Mouse (Mus musculus) kidney, postnatal 14 days (tissue): ENCODE data around the gene Tnfrsf22.

Experiments
- DNase-seq: peaks from one replicate; pipeline ENCODE4 v3.0.0; 2022; ENCODE audit warnings: mixed read lengths

Gene Tnfrsf22

DNA sequence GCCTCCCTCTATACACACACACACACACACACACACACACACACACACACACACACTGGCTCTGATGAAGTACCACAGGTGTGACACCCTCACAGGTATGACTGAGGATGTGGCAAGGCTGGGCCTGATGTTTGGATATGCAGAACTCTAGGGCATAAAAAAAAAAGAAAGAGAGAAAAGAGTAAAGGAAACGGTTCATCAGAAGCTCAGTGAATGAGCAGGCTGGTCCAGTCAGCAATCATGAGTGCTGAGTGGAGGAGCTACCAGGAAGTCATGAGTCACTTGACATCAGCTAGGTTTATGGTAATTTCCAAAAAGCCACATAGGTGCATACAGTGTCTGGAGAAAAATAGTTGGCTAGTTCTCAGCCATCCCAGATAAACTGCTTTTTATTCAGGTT lies 20.0 kb downstream of the Tnfrsf22 start:
- no peak for DNase-seq

DNA sequence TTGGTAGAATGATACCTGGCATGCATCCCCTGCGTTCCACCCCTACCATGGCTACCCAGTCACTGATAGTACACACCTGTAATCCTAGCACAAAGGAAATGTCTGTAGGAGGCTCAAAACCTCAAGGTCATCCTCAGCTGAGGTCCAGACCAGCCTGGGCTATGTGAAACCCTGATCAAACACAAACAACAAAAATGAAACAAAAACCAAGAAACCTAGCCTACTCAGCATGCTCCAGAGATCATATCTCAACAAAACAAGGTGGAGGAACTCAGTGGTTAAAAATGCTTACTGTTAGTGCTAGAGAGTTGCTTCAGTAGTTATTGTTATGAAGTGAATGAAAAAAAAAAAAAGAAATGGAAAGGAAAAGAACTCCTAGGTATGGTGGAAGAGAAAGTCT lies 20.9 kb downstream of the Tnfrsf22 start, which contains the start of gene Tnfrsf26:
Tnfrsf26 (minus strand) TSS at position 183 of the 400 bp plus-strand sequence.
- no peak for DNase-seq

DNA sequence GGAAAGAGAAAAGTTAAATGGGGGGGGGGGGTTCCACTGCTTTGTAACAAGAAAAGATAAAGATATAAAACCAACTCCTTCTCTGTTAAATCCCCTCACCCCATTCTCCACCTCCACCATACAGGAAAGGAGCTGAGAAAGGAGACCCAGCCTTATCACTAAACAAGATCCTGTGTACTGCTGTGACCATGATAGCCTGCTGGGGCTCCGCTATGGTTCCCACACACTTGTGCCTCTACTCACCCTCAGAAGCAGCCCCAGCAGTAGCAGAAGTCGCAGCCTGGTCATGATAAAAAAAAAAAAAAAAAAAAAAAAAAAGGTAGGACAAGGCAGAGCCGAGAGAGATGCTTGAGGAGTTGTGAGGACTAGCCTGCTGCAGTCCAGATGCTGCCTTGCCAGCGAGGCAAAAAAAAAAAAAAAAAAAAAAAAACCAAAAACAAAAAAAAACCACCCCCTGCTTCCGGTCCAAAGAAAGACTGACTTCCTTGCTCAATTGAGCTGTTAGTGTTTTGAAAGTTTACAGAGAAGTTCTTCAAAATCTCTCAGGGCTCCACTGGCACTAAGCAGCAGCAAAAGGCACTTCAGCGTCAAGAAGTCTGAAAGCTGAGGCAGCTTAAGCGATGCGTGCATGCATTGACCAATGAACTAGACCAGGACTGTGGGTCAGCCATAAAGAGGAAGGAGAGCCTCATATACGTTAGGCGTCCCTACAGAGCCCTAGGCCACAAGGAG lies 21.7 kb downstream of the Tnfrsf22 start:
- no peak for DNase-seq

GRCm38 (mm10) chr7:143626178-143626577 lies 23.3 kb downstream of the Tnfrsf22 start:
- no peak for DNase-seq

DNA sequence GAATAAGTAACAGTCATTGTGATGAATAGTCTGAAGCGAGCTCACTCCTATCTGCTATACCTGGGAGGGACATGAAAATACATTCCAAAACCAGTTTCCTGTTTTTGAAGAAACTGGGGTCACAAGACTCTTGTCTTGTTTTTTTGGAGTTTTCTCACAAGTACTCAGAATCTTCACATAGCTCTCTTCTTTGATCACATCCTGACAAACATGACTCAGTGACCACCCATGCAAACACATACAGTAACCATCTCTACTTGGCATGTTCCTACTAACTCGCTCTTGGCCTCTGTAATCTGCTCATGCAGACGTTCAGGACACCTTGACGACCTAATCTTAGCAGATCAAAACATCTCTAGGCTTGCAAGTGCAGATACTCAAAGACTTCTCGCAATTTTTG lies 24.3 kb downstream of the Tnfrsf22 start:
- no peak for DNase-seq

DNA sequence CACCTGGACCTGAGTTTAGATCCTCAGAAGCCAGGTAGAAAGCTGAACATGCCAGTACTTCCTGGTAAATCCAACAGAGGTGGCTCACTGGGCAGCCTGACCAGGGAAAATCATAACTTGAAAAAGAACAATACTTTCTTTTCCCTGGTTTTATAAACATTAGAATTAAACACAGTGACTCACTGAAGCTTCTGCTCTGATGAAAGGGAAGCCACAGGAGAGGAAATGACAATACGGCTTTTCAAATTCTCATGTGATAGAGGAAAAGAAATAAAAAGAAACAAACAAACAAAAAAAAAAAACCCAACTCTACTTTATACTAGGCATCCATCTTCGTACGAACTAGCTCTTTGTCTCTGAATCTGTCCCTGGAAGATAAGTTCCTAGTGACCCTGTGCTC lies 24.9 kb downstream of the Tnfrsf22 start:
- DNase-seq: no peak

- no peak for DNase-seq
Observed at GRCm38 (mm10) chr7:143620951-143621350, 28.5 kb downstream of the Tnfrsf22 start.

- DNase-seq: peak; percentile 67
Observed at GRCm38 (mm10) chr7:143614404-143615135, 34.9 kb downstream of the Tnfrsf22 start.

GRCm38 (mm10) chr7:143612215-143612614 lies 37.2 kb downstream of the Tnfrsf22 start:
- no peak for DNase-seq

- DNase-seq: no peak
Observed at GRCm38 (mm10) chr7:143605321-143605720, 44.1 kb downstream of the Tnfrsf22 start.

DNA sequence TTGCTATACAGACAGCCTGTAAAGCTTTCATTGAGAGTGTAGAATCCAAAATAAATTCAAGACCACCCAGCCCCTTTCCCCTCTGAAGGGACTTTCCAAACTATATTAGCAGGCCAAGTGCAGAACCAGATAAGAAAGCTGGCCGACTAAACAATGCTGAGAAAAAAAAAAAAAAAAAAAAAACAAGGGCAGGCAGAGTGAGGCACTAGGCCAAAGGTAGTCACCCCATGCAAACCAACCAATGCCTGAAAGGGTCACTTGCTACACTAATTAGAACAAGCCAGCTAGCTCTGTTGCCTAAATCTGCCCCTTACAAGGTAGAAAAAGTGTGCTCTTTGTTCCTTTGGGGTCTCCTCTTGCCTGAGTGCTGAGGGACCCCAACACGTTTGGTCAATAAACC lies 44.6 kb downstream of the Tnfrsf22 start:
- no peak for DNase-seq

DNA sequence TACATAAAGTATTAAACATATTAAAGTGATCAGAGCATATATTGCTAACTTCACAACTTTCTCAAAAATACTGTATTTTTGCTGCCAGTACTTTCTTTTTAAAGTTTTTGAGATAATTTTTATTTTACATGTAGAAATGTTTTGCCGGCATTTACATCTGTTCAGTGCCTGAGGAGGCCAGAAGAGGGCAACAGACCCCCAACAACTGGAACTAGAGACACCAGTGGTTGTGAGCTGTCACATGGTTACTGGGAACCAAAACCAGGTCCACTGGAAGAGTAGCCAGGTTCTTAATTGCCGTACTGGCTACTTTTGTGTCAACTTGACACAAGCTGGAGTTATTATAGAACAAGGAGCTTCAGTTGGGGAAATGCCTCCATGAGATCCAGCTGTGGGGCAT lies 47.8 kb downstream of the Tnfrsf22 start:
- DNase-seq: no peak

DNA sequence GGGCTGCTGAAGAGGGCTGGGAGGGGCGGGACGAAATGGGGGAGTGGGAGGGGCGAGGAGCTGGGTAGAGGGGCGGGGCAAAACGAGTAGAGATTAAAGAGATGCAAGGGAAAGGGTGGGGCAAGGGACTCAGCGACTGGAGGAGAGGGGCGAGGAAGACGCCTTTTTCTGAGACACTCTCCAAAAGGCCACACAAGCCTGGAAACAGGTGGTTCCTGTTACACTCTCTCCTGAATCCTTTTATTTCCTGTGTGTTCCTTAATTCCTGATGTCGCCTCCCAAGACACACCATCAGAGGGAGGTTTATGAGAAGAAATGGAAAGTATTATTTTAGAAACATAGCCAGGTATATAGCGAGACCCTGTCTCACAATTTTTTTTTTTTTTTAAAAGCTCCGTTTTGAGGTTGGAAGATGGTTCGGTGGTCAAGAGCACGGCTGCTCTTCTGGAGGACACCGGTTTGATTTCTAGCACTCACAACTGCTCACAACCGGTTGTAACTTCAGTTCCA lies 49.2 kb downstream of the Tnfrsf22 start:
- DNase-seq: no peak

DNA sequence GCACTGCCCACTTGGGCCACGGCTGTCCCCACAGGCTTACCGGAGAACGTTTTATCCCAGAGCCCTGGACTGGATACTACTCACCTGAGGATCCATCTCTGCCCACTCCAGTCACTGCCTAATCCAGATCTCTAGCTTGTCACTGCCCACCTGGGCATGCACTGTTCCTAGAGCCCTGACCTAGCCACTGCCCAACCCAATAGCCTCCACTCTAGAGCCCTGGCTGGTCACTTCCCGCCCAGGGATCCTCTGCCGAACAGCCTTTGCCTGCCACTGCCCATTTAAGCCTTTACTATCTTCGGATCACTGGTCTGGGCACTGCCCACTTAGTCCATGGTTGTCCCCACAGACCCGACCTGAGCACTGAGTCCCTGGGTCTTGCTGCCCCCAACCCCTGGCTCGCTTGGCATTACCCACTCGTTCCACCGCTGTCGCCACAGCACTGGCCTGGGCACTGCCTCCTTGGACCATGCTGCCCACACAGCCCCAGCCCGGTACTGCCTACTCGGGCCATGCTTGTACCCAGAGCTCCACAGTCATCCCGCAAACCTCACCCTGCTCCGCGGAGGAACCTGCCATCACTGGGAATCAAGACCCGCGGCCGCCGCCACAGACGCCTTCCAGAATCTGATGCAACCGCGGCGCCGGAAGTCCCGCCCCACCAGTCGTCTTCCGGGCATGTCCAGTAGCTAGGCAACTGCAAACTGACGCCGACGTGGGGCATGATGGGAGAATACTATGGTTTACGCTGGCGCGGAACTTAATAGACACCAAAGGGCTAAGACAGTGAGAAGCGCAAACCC lies 49.8 kb downstream of the Tnfrsf22 start, which contains the start of gene Cars:
Cars (minus strand) TSS at position 663 of the 803 bp plus-strand sequence.
- DNase-seq: peak; percentile 97

DNA sequence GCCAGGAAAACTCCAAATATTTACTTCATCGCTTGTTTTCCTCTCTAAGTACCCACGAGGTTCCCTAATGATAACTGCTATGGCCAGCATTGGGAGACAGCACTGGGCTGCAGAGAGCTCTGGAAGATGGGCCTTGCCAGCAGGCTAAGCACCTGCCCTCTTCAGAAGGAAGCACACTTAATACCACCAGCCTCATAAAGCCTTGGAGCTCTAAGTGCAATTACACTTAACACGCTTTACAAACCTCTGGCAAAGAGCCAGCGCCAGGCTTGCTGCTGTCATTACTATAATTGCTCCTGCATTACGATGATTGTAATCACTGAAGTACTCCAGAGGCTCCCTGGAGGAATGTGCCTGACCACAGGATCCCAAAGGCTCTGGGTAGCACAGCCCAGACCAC lies 54.6 kb downstream of the Tnfrsf22 start:
- DNase-seq: peak; percentile 18

GRCm38 (mm10) chr7:143592255-143592654 lies 57.2 kb downstream of the Tnfrsf22 start:
- no peak for DNase-seq

GRCm38 (mm10) chr7:143588006-143588405 lies 61.5 kb downstream of the Tnfrsf22 start:
- no peak for DNase-seq

DNA sequence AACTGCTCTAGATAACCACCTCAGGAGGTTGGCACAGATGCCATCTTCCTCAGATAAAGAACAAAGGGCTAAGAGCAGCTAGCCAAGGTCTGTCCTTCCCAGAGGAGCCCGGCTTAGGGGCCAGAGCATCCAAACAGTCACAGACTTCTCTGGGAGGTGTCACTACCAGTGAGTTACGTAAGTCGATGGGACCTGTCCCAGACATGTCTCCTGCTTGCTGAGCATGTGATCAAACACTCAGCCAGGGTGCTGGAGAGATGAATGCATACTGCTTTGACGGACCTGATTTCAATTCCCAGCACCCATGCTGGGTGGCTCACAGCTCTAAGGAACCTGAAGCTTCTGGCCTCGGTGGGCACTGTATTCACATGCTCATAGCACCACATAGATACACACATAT lies 61.9 kb downstream of the Tnfrsf22 start:
- no peak for DNase-seq
